Mouse (Mus musculus) testis, adult 2 months (tissue): ENCODE results near the gene Uba3. TPM values are rescaled to one million over a fixed set of nuclear protein-coding genes. Genes with fewer than 3 reads are reported as not detected.

ENCODE experiments used
- H3K27ac ChIP-seq: fragments of 200-500 bp; 2 replicates; pipeline ENCODE4 v1.5.1; 2012; ENCODE audit warnings: low read depth, low read length; ENCODE audit not compliant: control insufficient read depth, insufficient read depth
- H3K27me3 ChIP-seq: fragments of 200-500 bp; 2 replicates; pipeline ENCODE4 v1.6.1; 2012; ENCODE audit warnings: mild to moderate bottlenecking, low read length, moderate library complexity; ENCODE audit not compliant: control insufficient read depth, insufficient read depth
- H3K36me3 ChIP-seq: fragments of 200-500 bp; 2 replicates; pipeline ENCODE4 v1.6.1; 2012; ENCODE audit warnings: mild to moderate bottlenecking, low read length; ENCODE audit not compliant: control insufficient read depth, insufficient read depth
- H3K4me1 ChIP-seq: fragments of 200-500 bp; 2 replicates; pipeline ENCODE4 v1.6.1; 2012; ENCODE audit warnings: low read length; ENCODE audit not compliant: control insufficient read depth, insufficient read depth
- H3K4me3 ChIP-seq: fragments of 200-500 bp; 2 replicates; pipeline ENCODE4 v1.5.1; 2012; ENCODE audit warnings: low read depth, mild to moderate bottlenecking, low read length, moderate library complexity, mixed read lengths; ENCODE audit not compliant: control insufficient read depth
- CTCF ChIP-seq: fragments of 200-500 bp; IDR thresholded peaks from 2 replicates; pipeline ENCODE4 v1.5.1; 2012; ENCODE audit warnings: low read depth, mild to moderate bottlenecking, inconsistent platforms, low read length, moderate library complexity; ENCODE audit not compliant: control insufficient read depth, insufficient read depth, insufficient replicate concordance
- POLR2A ChIP-seq: fragments of 200-500 bp; IDR thresholded peaks from 2 replicates; pipeline ENCODE4 v1.6.1; 2012; ENCODE audit warnings: low read depth, mild to moderate bottlenecking, inconsistent platforms, low read length, moderate library complexity; ENCODE audit not compliant: control insufficient read depth
- polyA plus RNA-seq: library from polyadenylated mRNA; depleted of rRNA; stranded (reverse); fragments of >200 nt; gene quantifications from 2 replicates; pipeline ENCODE4 v1.2.3, GENCODE M21; 2012

Gene Uba3
- polyA plus RNA-seq, 1 experiment: 12.9 TPM

DNA sequence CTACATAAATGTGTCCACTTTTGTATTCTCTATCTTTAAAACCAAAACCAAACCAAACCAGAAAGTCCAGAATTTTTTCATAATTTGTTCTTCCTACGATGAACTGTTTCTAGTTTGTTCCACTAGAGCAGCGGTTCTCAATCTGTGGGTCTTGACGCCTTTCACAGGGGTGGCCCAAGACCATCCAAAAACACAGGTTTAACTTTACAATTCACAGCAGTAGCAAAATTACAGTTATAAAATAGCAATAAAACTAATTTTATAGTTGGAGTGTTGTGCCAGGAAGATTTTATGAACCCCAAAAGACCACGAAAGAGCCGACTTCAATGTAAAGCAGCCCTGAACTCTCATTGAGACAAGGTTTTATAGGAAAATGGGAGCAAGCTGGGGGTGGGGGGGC, 30.6 kb upstream of the Uba3 start:
- TF ChIP-seq CTCF (no peak), POLR2A (no peak)
- H3K4me1 ChIP-seq: no peaks in the 10 kb centered on the region
- no peaks in the 10 kb centered on the region for H3K27me3 ChIP-seq
- H3K4me3 ChIP-seq: no peak overlapping the region
- no peaks in the 10 kb centered on the region for H3K36me3 ChIP-seq
- H3K27ac ChIP-seq: no peak overlapping the region

DNA sequence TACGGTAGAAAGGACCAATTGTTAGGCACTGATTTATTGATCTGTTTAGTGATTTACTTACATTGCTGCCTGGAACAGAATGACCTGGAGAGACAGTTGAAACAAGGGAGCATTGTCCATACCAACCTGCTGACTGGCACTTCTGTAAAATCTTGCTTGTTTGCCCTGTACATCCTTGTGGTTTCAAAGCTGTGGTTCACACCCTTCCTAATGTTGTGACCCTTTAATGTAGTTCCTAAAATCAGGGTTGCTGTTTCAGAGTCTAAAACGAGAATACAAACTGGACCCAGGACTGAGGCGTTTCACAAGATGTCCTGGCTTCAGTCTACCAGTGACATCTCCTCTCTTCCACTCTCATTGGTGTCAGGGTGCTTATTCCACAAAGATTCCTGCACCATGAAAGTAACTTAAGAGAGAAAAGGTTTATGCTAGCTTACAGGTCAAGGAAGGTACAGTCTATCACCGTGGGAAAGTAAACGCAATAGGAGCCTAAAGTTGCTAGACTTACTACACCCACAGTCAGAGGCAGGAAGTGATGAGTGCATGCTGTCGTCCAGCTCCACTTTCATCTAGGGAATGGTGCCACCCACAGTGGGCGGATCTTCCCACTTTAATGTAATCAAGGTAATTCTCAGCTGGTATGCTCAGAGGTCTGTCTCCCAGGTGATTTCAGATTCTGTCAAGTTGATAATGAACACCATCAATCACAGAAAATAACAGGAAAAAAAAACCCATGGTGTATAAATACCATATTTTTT, 29.6 kb upstream of the Uba3 start:
- TF ChIP-seq CTCF (no peak), POLR2A (no peak)
- Histone ChIP-seq H3K27me3 (no peaks in the 10 kb centered on the region), H3K4me3 (no peak overlapping the region), H3K36me3 (no peaks in the 10 kb centered on the region), H3K27ac (no peak overlapping the region), H3K4me1 (no peaks in the 10 kb centered on the region)

DNA sequence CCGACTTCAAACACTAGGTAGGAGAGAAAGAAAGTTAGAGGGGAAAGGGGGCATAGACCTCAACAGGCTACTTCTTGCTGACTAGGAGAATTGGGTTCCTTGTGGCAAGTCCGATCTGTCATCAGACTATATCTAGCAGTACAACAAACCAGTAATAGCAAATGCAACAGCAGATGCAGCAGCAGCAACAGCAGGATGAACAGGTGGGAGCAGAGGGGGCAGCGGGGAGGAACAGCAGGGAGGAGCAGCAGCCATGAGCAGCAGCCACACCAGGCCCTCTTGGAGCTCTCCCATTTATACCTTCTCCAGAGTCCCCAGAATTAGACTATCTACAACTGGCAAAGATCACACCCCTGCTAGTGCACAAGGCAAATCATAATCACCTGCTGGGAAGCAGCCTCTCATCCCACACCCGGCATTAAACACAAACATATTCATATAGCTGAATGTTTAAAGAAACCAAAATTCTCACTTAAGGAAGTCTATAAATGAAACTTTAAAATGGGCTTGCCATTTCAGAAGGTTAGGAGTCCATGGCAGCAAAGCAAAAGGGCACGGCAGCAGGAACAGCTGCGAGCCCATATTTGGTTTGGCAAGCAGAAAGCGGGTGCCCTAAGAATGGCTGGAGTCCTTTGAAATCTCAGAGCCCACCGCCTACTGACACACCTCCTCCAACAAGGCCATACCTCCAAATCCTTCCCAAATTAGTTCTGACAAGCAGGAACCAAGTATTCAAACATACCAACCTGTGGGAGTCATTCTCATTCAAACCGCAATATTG, 21.8 kb upstream of the Uba3 start:
- no peaks in the 10 kb centered on the region for H3K36me3 ChIP-seq
- no peak for TF ChIP-seq CTCF
- TF ChIP-seq POLR2A: no peak
- no peaks in the 10 kb centered on the region for H3K4me1 ChIP-seq
- H3K4me3 ChIP-seq: no peak overlapping the region
- H3K27me3 ChIP-seq: no peaks in the 10 kb centered on the region
- H3K27ac ChIP-seq: no peak overlapping the region

DNA sequence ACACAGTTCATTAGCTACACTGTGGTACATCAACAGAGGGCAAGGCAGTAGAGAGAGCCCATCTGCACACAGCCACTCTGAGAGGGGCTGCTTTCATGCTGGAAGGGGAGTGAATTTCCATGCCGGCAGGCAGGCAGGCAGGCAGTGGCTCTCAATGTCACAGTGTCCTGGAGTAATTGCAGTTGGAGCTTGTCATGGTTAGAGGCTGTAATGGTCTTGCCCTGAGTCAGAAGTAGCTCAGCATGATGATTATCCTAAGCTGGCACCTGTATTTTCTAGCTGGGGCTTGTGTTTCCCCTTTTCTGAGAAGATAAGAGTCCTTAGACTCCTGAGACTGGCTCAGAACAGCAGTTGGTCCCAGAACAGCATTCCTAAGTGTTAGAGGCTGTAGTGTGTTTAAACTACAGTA, 20.6 kb upstream of the Uba3 start:
- TF ChIP-seq POLR2A: no peak
- no peak overlapping the region for H3K27ac ChIP-seq
- no peak overlapping the region for H3K4me3 ChIP-seq
- H3K4me1 ChIP-seq: no peaks in the 10 kb centered on the region
- H3K27me3 ChIP-seq: no peaks in the 10 kb centered on the region
- no peaks in the 10 kb centered on the region for H3K36me3 ChIP-seq

DNA sequence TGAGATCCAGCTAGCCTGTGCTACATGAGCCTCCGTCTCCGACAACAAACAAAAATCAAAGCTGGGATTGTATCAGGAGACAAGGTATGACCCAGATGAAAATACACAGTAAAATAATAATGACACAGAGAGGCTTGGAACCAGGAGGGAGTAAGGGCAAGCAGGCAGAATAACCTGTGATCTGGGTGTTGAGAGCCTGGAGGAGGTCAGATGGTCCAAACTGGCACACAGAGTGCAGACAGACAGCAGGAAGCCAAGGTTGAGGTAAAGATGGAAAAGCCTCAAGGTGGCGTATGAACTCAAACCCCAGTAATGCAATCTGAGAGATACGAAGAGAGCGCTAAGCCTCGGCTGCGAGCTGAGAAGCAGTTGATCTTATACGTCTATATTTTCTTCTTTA, 19.1 kb upstream of the Uba3 start:
- TF ChIP-seq POLR2A (no peak), CTCF (no peak)
- Histone ChIP-seq H3K4me1 (no peaks in the 10 kb centered on the region), H3K27me3 (no peaks in the 10 kb centered on the region), H3K4me3 (no peak overlapping the region), H3K27ac (no peak overlapping the region), H3K36me3 (no peaks in the 10 kb centered on the region)

DNA sequence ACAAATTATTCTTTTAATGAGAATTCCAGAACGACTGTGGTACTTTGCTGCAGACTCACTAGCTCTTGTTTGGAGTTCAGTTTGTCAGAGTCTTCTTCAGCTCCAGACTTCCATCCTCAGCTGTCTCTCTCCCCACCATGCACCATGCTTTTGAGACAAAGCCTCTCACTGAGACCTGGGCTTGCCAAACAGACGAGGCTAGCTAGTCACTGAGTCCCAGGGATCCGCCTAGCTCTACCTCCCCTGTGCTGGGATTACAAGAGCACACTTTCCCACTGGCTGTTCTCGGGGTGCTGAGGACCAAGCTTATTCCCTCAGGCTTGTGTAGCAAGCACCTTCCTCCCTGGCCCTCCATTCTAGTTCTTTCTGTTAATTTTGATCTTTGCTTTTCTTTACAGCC, 18.1 kb upstream of the Uba3 start:
- Histone ChIP-seq H3K4me1 (no peaks in the 10 kb centered on the region), H3K36me3 (no peaks in the 10 kb centered on the region), H3K27me3 (no peaks in the 10 kb centered on the region), H3K4me3 (no peak overlapping the region), H3K27ac (no peak overlapping the region)
- TF ChIP-seq CTCF (no peak), POLR2A (no peak)

DNA sequence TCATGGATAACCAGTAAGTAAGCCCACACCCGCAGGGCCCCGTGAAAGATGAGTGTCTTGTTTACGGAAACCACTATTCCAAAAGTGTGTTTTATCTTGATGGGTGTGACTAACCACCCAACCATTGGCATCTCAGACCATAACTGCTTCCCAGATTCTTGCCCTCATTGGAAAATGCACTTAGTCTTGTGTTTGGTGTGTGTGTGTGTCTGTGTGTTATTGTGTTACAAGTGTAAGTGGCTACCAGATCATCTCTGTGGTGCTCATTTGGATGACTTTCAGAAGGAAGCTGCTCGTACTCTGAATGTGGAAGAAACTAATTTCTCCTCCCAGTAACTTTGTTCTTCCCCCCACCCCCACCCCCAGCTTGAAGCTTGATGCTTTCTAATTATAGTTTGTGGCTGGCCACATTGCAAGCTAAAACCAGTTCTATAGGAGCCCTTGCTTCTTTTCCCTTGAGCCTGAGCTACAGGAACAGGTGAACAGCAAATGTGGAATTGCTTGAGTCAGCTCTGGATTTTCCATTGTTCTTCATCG, 17.6 kb upstream of the Uba3 start:
- Histone ChIP-seq H3K36me3 (no peaks in the 10 kb centered on the region), H3K4me1 (no peaks in the 10 kb centered on the region), H3K4me3 (no peak overlapping the region), H3K27me3 (no peaks in the 10 kb centered on the region), H3K27ac (no peak overlapping the region)
- TF ChIP-seq POLR2A (no peak), CTCF (no peak)
